In genomic region chr9:100184081-100184480, GRCm38 (mm10) we compare ENCODE assay signal across 26 mouse cellular contexts.
DNase-seq lines count a peak whose midpoint lies in the region; ATAC-seq and TF ChIP-seq lines count a peak whose summit lies in the region.
"Had no signal": no experiment of that assay in that cellular context is flagged by ENCODE, and none has a peak within 500 bp of the region (broad histone marks: within the 10 kb centered on the region; RNA-seq: fewer than 3 reads in every experiment).

No protein-coding gene starts in this region.

- no peak overlapping the region for H3K4me3 ChIP-seq in intestine, embryonic 15.5 days (replicated peaks)
- H3K4me3 ChIP-seq in intestine, postnatal 0 days (ENCODE audit: low read depth, low read length), result no peak overlapping the region
- H3K4me3 ChIP-seq in kidney, postnatal 0 days (replicated peaks; ENCODE audit: low read depth, low read length), result no peak overlapping the region
- H3K4me3 ChIP-seq in kidney, embryonic 14.5 days (ENCODE audit: low read length), result no peak overlapping the region
- no peak overlapping the region for H3K4me3 ChIP-seq in embryonic facial prominence, embryonic 14.5 days (ENCODE audit: low read depth, low read length)
- H3K4me3 ChIP-seq: embryonic facial prominence, embryonic 13.5 days; forebrain, embryonic 10.5 days; forebrain, embryonic 13.5 days; gastrocnemius, adult 2 months; hindbrain, embryonic 12.5 days; hindbrain, embryonic 15.5 days had no signal

- H3K27me3 ChIP-seq in intestine, embryonic 15.5 days (replicated peaks), result no peaks in the 10 kb centered on the region
- H3K27me3 ChIP-seq in intestine, postnatal 0 days (replicated peaks; ENCODE audit: control insufficient read depth, insufficient read depth, low read length), result no peaks in the 10 kb centered on the region
- H3K27me3 ChIP-seq in kidney, postnatal 0 days (ENCODE audit: insufficient read depth, low read length), result no peaks in the 10 kb centered on the region
- H3K27me3 ChIP-seq in kidney, embryonic 14.5 days (ENCODE audit: control insufficient read depth, insufficient read depth, low read length), result no peaks in the 10 kb centered on the region
- no peaks in the 10 kb centered on the region for H3K27me3 ChIP-seq in embryonic facial prominence, embryonic 14.5 days (replicated peaks; ENCODE audit: control insufficient read depth, insufficient read depth, low read length)
- H3K27me3 ChIP-seq: embryonic facial prominence, embryonic 13.5 days; forebrain, embryonic 13.5 days; hindbrain, embryonic 12.5 days; hindbrain, embryonic 15.5 days had no signal

- H3K27ac ChIP-seq in intestine, embryonic 15.5 days, result no peak overlapping the region
- H3K27ac ChIP-seq in intestine, postnatal 0 days (ENCODE audit: low read depth, low read length), result no peak overlapping the region
- no peak overlapping the region for H3K27ac ChIP-seq in kidney, postnatal 0 days
- H3K27ac ChIP-seq in kidney, embryonic 14.5 days (ENCODE audit: low read depth, low read length), result no peak overlapping the region
- H3K27ac ChIP-seq in embryonic facial prominence, embryonic 14.5 days (replicated peaks; ENCODE audit: low read depth, low read length), result no peak overlapping the region
- H3K27ac ChIP-seq: embryonic facial prominence, embryonic 13.5 days; forebrain, embryonic 10.5 days; forebrain, embryonic 13.5 days; gastrocnemius, adult 2 months; hindbrain, embryonic 12.5 days; hindbrain, embryonic 15.5 days had no signal

- no peak for TF ChIP-seq CTCF in intestine, postnatal 0 days (IDR thresholded peaks at IDR 0.05; ENCODE audit: low read depth)
- TF ChIP-seq CTCF in kidney, postnatal 0 days (IDR thresholded peaks at IDR 0.05; ENCODE audit: low read depth), result no peak
- TF ChIP-seq CTCF in brain, embryonic 14.5 days (IDR thresholded peaks at IDR 0.05; ENCODE audit: borderline replicate concordance, extremely low read depth, insufficient read depth, insufficient read length), result no peak

- H3K9ac ChIP-seq in intestine, embryonic 15.5 days, result no peak overlapping the region
- H3K9ac ChIP-seq in intestine, postnatal 0 days (ENCODE audit: low read depth, low read length), result no peak overlapping the region
- H3K9ac ChIP-seq in kidney, postnatal 0 days (ENCODE audit: low read depth, low read length), result no peak overlapping the region
- no peak overlapping the region for H3K9ac ChIP-seq in kidney, embryonic 14.5 days (ENCODE audit: low read depth, low read length)
- H3K9ac ChIP-seq in embryonic facial prominence, embryonic 14.5 days (ENCODE audit: low read depth, low read length), result no peak overlapping the region
- H3K9ac ChIP-seq: embryonic facial prominence, embryonic 13.5 days; forebrain, embryonic 13.5 days; forebrain, postnatal 0 days; hindbrain, embryonic 12.5 days; hindbrain, embryonic 15.5 days had no signal

- DNase-seq in kidney, postnatal 0 days (ENCODE audit: low spot score), result peak; percentile 13
- DNase-seq in brain, embryonic 14.5 days (ENCODE audit: low read depth), result peak; percentile 30
- DNase-seq in embryonic facial prominence, embryonic 14.5 days (ENCODE audit: low spot score), result peak; percentile 19
- DNase-seq in MN1 (ENCODE audit: low spot score), result no peak
- no peak for DNase-seq in right cerebral cortex, postnatal 4 days
- DNase-seq: adrenal gland, adult 8-10 months; adrenal gland, postnatal 25 days; cerebellum, adult 18-20 months; cerebellum, adult 9-10 months; cerebellum, postnatal 14 days; embryo, embryonic 11 days; forebrain, postnatal 0 days; gastrocnemius, adult 2 months; gastrocnemius, postnatal 14 days; heart, adult 11 months had no signal

- no peaks in the 10 kb centered on the region for H3K9me3 ChIP-seq in intestine, embryonic 15.5 days
- no peaks in the 10 kb centered on the region for H3K9me3 ChIP-seq in intestine, postnatal 0 days (ENCODE audit: control insufficient read depth)
- H3K9me3 ChIP-seq in kidney, postnatal 0 days (replicated peaks; ENCODE audit: low read length), result no peaks in the 10 kb centered on the region
- H3K9me3 ChIP-seq in kidney, embryonic 14.5 days (ENCODE audit: control insufficient read depth, low read length), result no peaks in the 10 kb centered on the region
- H3K9me3 ChIP-seq in embryonic facial prominence, embryonic 14.5 days (ENCODE audit: control insufficient read depth, low read length), result no peaks in the 10 kb centered on the region
- H3K9me3 ChIP-seq: embryonic facial prominence, embryonic 13.5 days; forebrain, embryonic 13.5 days; hindbrain, embryonic 12.5 days; hindbrain, embryonic 15.5 days had no signal

- H3K4me1 ChIP-seq in intestine, embryonic 15.5 days (replicated peaks), result no peaks in the 10 kb centered on the region
- H3K4me1 ChIP-seq in intestine, postnatal 0 days (replicated peaks; ENCODE audit: control insufficient read depth, insufficient read depth, low read length), result no peaks in the 10 kb centered on the region
- no peaks in the 10 kb centered on the region for H3K4me1 ChIP-seq in kidney, postnatal 0 days (replicated peaks; ENCODE audit: insufficient read depth, low read length)
- no peaks in the 10 kb centered on the region for H3K4me1 ChIP-seq in kidney, embryonic 14.5 days (ENCODE audit: control insufficient read depth, insufficient read depth, low read length)
- no peaks in the 10 kb centered on the region for H3K4me1 ChIP-seq in embryonic facial prominence, embryonic 14.5 days (ENCODE audit: control insufficient read depth, insufficient read depth, low read length)
- H3K4me1 ChIP-seq: embryonic facial prominence, embryonic 13.5 days; forebrain, embryonic 13.5 days; hindbrain, embryonic 12.5 days; hindbrain, embryonic 15.5 days had no signal

- no peak overlapping the region for H3K4me2 ChIP-seq in intestine, embryonic 15.5 days (replicated peaks)
- H3K4me2 ChIP-seq in intestine, postnatal 0 days (replicated peaks; ENCODE audit: low read depth), result no peak overlapping the region
- no peak overlapping the region for H3K4me2 ChIP-seq in kidney, postnatal 0 days (ENCODE audit: low read length)
- H3K4me2 ChIP-seq in kidney, embryonic 14.5 days (replicated peaks; ENCODE audit: low read depth, low read length), result no peak overlapping the region
- H3K4me2 ChIP-seq in embryonic facial prominence, embryonic 14.5 days (ENCODE audit: low read depth, low read length), result no peak overlapping the region
- H3K4me2 ChIP-seq: embryonic facial prominence, embryonic 13.5 days; forebrain, embryonic 13.5 days; heart, embryonic 11.5 days; hindbrain, embryonic 12.5 days; hindbrain, embryonic 15.5 days had no signal

- H3K36me3 ChIP-seq in intestine, embryonic 15.5 days, result no peaks in the 10 kb centered on the region
- H3K36me3 ChIP-seq in intestine, postnatal 0 days (ENCODE audit: control insufficient read depth, insufficient read depth), result no peaks in the 10 kb centered on the region
- H3K36me3 ChIP-seq in kidney, postnatal 0 days (ENCODE audit: insufficient read depth, low read length), result no peaks in the 10 kb centered on the region
- H3K36me3 ChIP-seq in kidney, embryonic 14.5 days (ENCODE audit: control insufficient read depth, insufficient read depth, low read length), result no peaks in the 10 kb centered on the region
- no peaks in the 10 kb centered on the region for H3K36me3 ChIP-seq in embryonic facial prominence, embryonic 14.5 days (ENCODE audit: control insufficient read depth, insufficient read depth, low read length)
- H3K36me3 ChIP-seq: embryonic facial prominence, embryonic 13.5 days; forebrain, embryonic 10.5 days; hindbrain, embryonic 12.5 days; hindbrain, embryonic 15.5 days had no signal

- ATAC-seq in intestine, embryonic 15.5 days, result peak; percentile 53
- no peak for ATAC-seq in intestine, postnatal 0 days
- ATAC-seq in kidney, postnatal 0 days (replicated peaks; ENCODE audit: low FRiP score, low read depth), result no peak
- no peak for ATAC-seq in kidney, embryonic 14.5 days (ENCODE audit: low FRiP score, low TSS enrichment)
- no peak for ATAC-seq in embryonic facial prominence, embryonic 14.5 days (ENCODE audit: low read depth)
- ATAC-seq: activated CD4-positive, CD25-positive, alpha-beta regulatory T cell, adult 4 months; CD4-positive, CD25-positive, alpha-beta regulatory T cell, adult 4 months; forebrain, embryonic 13.5 days; forebrain, postnatal 0 days had no signal

- 45% methylated on average over 9 of the region's 9 CpGs for WGBS in intestine, embryonic 15.5 days
- WGBS in intestine, postnatal 0 days, result 26% methylated on average over 9 of the region's 9 CpGs
- 35% methylated on average over 9 of the region's 9 CpGs for WGBS in kidney, postnatal 0 days
- 48% methylated on average over 9 of the region's 9 CpGs for WGBS in kidney, embryonic 14.5 days
- WGBS in embryonic facial prominence, embryonic 14.5 days, result 46% methylated on average over 9 of the region's 9 CpGs

- no peak for TF ChIP-seq POLR2A in brain, embryonic 14.5 days (IDR thresholded peaks at IDR 0.05; ENCODE audit: borderline replicate concordance, extremely low read depth, insufficient read depth, insufficient read length, poor library complexity, severe bottlenecking)

Comparison
In these comparisons a context has a peak if more than half of its experiments do, and no peak if none do; other contexts are left out.
1. DNase-seq: peak in kidney, postnatal 0 days (single experiment), brain, embryonic 14.5 days (single experiment) and embryonic facial prominence, embryonic 14.5 days (single experiment); none in MN1 (single experiment) and right cerebral cortex, postnatal 4 days (single experiment).